Mouse (Mus musculus): ENCODE results near the gene Gm49450.
"Not testable (repeated sequence)": the region's sequence is repeated elsewhere in the genome, so short reads cannot be mapped to it uniquely, and the experiment has no call there.

Gm49450 gene

DNA sequence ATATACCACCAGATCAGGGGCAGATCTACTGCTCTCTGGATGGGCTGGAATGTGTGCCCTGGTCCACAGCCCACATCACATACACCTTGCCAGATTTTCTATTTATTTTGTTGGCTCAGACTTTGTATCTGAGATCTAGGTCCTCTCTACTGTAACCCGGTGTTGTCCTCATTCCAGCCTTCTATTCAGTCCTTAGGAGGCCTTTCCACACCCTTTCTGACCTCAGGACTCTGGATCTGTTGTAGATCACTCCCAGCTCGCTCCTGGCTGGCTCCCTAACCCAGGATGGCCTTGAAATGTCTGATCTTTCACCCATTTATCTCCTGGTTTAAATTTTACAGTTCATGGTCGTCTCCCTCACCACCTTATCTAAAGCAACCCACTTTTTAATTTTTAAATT lies 28.7 kb downstream of the Gm49450 start:
- DNase-seq (ENCODE audit: low spot score in 2 of 2) = no peak

- no peak for DNase-seq (ENCODE audit: low spot score in 2 of 2)
Measured at GRCm38 (mm10) chr15:98923031-98923537, 30.3 kb downstream of the Gm49450 start.

DNA sequence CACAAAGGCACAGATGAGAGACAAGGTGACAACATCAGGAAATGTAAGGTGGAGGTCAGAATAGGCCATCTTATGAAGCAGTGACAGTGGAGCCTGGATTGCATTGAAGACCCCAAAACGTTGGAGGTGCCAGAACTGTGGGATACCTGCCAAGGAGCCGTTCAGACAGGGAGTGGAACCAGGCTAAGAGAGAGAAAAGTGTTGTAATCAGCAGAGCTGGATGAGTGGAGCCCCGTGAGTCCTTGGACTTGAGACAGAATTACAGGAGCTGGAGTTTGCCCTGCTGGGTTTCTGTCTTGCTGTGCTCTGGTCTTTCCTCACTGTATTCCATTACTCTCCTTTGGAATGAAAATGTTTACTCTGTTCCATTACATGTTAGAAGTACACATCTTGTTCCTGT lies 30.8 kb downstream of the Gm49450 start:
- DNase-seq (ENCODE audit: low spot score in 2 of 2) = no peak

- no peak for DNase-seq (ENCODE audit: low spot score in 2 of 2)
Measured at GRCm38 (mm10) chr15:98921510-98921909, 31.8 kb downstream of the Gm49450 start.

GRCm38 (mm10) chr15:98918499-98918895 lies 34.9 kb downstream of the Gm49450 start:
- not testable (repeated sequence) for DNase-seq (ENCODE audit: low spot score in 2 of 2)

- peak; percentile 96 to 98 for DNase-seq (ENCODE audit: low spot score in 2 of 2)
Measured at GRCm38 (mm10) chr15:98917538-98918498, 35.5 kb downstream of the Gm49450 start, which contains the start of gene Lmbr1l. Gene Lmbr1l (minus strand): TSS chr15:98918231.

- DNase-seq (ENCODE audit: low spot score in 2 of 2) = no peak
Measured at GRCm38 (mm10) chr15:98917091-98917490, 36.3 kb downstream of the Gm49450 start.

DNA sequence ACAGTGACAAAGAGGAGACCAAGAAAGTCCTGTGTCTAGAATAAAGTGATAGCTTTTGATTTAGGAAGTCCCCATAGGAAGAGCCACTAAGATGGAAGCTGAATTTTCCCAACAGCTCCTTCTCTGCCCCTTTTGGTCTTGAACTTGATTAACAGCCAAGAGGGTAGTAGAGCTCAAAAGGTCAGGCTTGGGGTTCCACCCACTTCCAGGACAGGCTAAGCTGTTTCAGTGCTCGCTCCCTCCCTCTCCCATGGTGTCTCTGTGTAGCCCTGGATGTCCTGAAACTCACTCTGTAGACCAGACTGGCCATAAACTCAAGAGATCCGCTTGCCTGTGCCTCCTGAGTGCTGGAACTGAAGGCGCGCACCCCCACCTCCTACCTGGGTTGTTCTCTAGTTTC lies 37.3 kb downstream of the Gm49450 start:
- DNase-seq (ENCODE audit: low spot score in 2 of 2) = no peak

DNA sequence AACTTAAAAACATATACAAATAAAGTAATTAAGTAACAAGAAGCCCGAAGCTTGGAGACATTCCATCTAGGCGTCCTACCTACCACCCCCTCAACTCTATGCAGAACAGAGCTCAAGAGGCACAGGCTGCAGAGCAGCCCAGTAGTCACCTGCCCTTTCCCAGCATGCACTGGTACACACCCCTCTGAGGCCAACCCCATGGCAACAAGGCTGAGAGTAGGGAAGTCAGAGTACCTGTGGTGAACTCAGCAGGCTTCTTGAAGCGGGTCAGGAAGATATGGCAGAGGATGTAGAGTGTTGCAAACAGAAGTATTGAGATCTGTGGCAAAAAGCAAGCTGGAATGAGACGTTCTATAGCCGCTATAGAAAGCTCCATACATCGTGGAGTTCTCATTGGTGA lies 38.4 kb downstream of the Gm49450 start:
- no peak for DNase-seq (ENCODE audit: low spot score in 2 of 2)

DNA sequence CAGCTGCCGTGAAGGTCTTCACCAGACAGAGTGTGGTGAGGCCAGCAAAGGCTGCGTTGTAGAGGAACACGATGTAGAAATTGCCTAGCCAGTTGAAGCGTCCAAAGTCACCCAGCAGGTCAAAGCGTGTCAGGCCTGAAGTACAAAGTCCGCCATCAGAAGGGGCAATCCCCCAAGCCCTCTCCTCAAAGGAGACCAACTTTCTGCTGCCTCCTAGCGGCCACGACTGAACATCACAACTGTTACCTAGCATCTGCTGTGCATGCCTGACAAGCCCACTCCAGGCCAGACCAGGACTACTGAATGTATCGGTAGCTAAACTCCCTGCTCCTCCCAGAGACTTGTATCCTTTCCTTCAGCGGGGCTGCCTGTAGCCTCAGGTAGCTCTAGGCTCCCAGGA lies 48.7 kb downstream of the Gm49450 start:
- DNase-seq (ENCODE audit: low spot score in 2 of 2) = no peak

GRCm38 (mm10) chr15:98902600-98902999 lies 50.8 kb downstream of the Gm49450 start:
- no peak for DNase-seq (ENCODE audit: low spot score in 2 of 2)

- DNase-seq (ENCODE audit: low spot score in 2 of 2) = no peak
Measured at GRCm38 (mm10) chr15:98901530-98901929, 51.8 kb downstream of the Gm49450 start.

- DNase-seq (ENCODE audit: low spot score in 2 of 2) = no peak
Measured at GRCm38 (mm10) chr15:98897928-98898800, 55.2 kb downstream of the Gm49450 start, which contains the start of gene Dhh. Gene Dhh (minus strand): TSS chr15:98898540.

- DNase-seq (ENCODE audit: low spot score in 2 of 2) = no peak
Measured at GRCm38 (mm10) chr15:98897495-98897894, 55.9 kb downstream of the Gm49450 start.

GRCm38 (mm10) chr15:98895635-98896589 lies 57.4 kb downstream of the Gm49450 start:
- no peak for DNase-seq (ENCODE audit: low spot score in 2 of 2)

- DNase-seq (ENCODE audit: low spot score in 2 of 2) = no peak
Measured at GRCm38 (mm10) chr15:98894746-98895634, 58.4 kb downstream of the Gm49450 start.

DNA sequence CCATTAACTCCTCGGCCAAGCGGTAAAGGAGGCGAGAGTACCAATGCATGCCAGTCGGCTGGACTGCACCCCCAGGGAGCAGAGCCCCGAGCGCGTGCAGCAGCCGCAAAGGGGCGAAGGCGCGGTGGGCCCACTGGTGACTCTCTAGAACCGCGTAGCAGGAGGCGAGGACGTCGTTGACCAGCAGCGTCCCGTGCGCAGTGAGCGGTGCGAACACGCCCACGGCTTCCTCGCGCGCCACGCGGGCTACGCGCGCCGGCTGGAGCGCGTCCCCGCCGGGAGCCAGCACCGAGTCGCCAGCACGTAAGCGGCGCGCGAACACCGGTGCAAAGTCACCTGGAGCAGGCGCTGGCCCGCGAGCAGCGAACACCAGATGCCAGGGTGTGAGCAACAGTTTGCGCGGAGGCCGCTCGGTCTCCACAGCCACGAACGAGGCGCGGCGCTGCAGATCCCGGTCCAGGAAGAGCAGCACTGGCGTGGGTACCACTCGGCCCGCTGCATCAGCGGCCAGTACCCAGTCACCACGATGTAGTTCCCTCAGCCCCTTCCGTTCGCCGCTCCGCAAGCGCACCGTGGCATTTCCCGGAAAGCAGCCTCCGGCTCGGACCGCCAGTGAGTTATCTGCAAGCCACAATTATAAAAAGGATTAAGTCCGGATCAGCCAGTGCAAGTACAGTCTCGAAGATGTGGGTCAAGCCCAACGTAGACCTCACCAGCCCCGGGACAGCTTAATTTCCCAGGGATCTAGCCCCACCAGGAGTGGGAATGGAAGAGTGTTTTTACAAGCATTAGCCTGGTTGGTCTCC lies 59.2 kb downstream of the Gm49450 start, which contains the start of gene Rhebl1:
Rhebl1 (minus strand) TSS at position 601 of the 806 bp plus-strand sequence.
- no peak for DNase-seq (ENCODE audit: low spot score in 2 of 2)

DNA sequence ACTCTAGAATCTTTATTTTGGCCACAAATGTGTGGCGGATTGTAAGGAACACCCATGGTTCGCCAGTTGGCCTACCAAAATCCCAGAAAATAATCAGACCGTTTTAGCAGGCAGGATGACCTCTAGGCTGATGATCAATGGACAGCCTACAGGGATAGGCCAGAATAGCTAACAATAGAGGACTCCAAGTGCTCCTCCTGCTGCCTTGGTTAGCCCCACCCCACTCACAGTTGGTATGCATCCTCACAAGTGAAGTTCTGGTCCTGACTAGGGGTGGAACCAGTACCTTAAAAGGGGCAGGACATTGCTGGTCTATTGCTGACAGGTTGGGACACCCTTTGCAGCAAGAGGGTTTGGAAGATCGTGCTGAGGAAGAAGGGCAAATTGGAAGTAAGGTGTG lies 60.3 kb downstream of the Gm49450 start:
- no peak for DNase-seq (ENCODE audit: low spot score in 2 of 2)

Data from frontal cortex, postnatal 25 days (tissue).